ENCODE assay signal across 13 mouse cellular contexts in genomic region chr8:126854121-126855055, GRCm38 (mm10).
A peak's percentile ranks its signal among the peaks of the same experiment; 100 is the strongest.
DNase-seq lines count a peak whose midpoint lies in the region; ATAC-seq lines count a peak whose summit lies in the region.
"Had no signal": no experiment of that assay in that cellular context is flagged by ENCODE, and none has a peak within 500 bp of the region (broad histone marks: within the 10 kb centered on the region; RNA-seq: fewer than 3 reads in every experiment).

No protein-coding gene starts in this region.

- peaks cover 31% of the 10 kb centered on the region for H3K4me1 ChIP-seq in hindbrain, embryonic 10.5 days (replicated peaks)
- peaks cover 12% of the 10 kb centered on the region for H3K4me1 ChIP-seq in hindbrain, embryonic 13.5 days (replicated peaks)
- H3K4me1 ChIP-seq in neural tube, embryonic 13.5 days (replicated peaks): peaks cover 9% of the 10 kb centered on the region
- peaks cover 7% of the 10 kb centered on the region for H3K4me1 ChIP-seq in neural tube, embryonic 15.5 days

- WGBS in hindbrain, embryonic 10.5 days: 68% methylated on average over 22 of the region's 22 CpGs
- WGBS in hindbrain, embryonic 13.5 days: 73% methylated on average over 22 of the region's 22 CpGs
- WGBS in neural tube, embryonic 13.5 days: 71% methylated on average over 22 of the region's 22 CpGs
- WGBS in neural tube, embryonic 15.5 days: 70% methylated on average over 22 of the region's 22 CpGs

- H3K4me3 ChIP-seq in hindbrain, embryonic 10.5 days: no peak overlapping the region
- H3K4me3 ChIP-seq in hindbrain, embryonic 13.5 days: no peak overlapping the region
- H3K4me3 ChIP-seq in neural tube, embryonic 13.5 days: no peak overlapping the region
- H3K4me3 ChIP-seq in neural tube, embryonic 15.5 days (replicated peaks): no peak overlapping the region
- H3K4me3 ChIP-seq: heart, embryonic 15.5 days had no signal

- no peak overlapping the region for H3K4me2 ChIP-seq in hindbrain, embryonic 13.5 days
- H3K4me2 ChIP-seq in neural tube, embryonic 13.5 days: no peak overlapping the region
- no peak overlapping the region for H3K4me2 ChIP-seq in neural tube, embryonic 15.5 days
- H3K4me2 ChIP-seq: heart, embryonic 15.5 days had no signal

- H3K27me3 ChIP-seq in hindbrain, embryonic 10.5 days (ENCODE audit: insufficient read depth, poor library complexity, severe bottlenecking): no peaks in the 10 kb centered on the region
- H3K27me3 ChIP-seq in hindbrain, embryonic 13.5 days: no peaks in the 10 kb centered on the region
- H3K27me3 ChIP-seq in neural tube, embryonic 13.5 days: no peaks in the 10 kb centered on the region
- H3K27me3 ChIP-seq in neural tube, embryonic 15.5 days (replicated peaks): no peaks in the 10 kb centered on the region
- H3K27me3 ChIP-seq: heart, embryonic 15.5 days had no signal

- peak overlapping the region; percentile 81 for H3K27ac ChIP-seq in hindbrain, embryonic 10.5 days
- no peak overlapping the region for H3K27ac ChIP-seq in hindbrain, embryonic 13.5 days
- 0 out of 2 replicates have a peak overlapping the region, but pooled peaks have one; percentile 18 for H3K27ac ChIP-seq in neural tube, embryonic 13.5 days (replicated peaks)
- H3K27ac ChIP-seq in neural tube, embryonic 15.5 days (replicated peaks): no peak overlapping the region
- H3K27ac ChIP-seq: liver, embryonic 14.5 days had no signal

- no peaks in the 10 kb centered on the region for H3K36me3 ChIP-seq in hindbrain, embryonic 10.5 days
- H3K36me3 ChIP-seq in hindbrain, embryonic 13.5 days: no peaks in the 10 kb centered on the region
- no peaks in the 10 kb centered on the region for H3K36me3 ChIP-seq in neural tube, embryonic 13.5 days
- H3K36me3 ChIP-seq in neural tube, embryonic 15.5 days: no peaks in the 10 kb centered on the region
- H3K36me3 ChIP-seq: heart, embryonic 15.5 days had no signal

- H3K9me3 ChIP-seq in hindbrain, embryonic 10.5 days: no peaks in the 10 kb centered on the region
- H3K9me3 ChIP-seq in hindbrain, embryonic 13.5 days: no peaks in the 10 kb centered on the region
- no peaks in the 10 kb centered on the region for H3K9me3 ChIP-seq in neural tube, embryonic 13.5 days
- no peaks in the 10 kb centered on the region for H3K9me3 ChIP-seq in neural tube, embryonic 15.5 days (replicated peaks)
- H3K9me3 ChIP-seq: heart, embryonic 15.5 days had no signal

- ATAC-seq in hindbrain, embryonic 13.5 days (ENCODE audit: low FRiP score): no peak
- no peak for ATAC-seq in neural tube, embryonic 13.5 days (ENCODE audit: low read depth)
- ATAC-seq in neural tube, embryonic 15.5 days (ENCODE audit: low FRiP score): no peak
- no peak for ATAC-seq in erythroblast, adult 5-6 weeks (replicated peaks; ENCODE audit: low FRiP score, poor library complexity, severe bottlenecking)

- no peak overlapping the region for H3K9ac ChIP-seq in hindbrain, embryonic 13.5 days
- H3K9ac ChIP-seq in neural tube, embryonic 13.5 days: no peak overlapping the region
- H3K9ac ChIP-seq in neural tube, embryonic 15.5 days (replicated peaks): no peak overlapping the region
- H3K9ac ChIP-seq: heart, embryonic 15.5 days; liver, embryonic 14.5 days had no signal

- DNase-seq in hindbrain, embryonic 10.5 days (ENCODE audit: low spot score): no peak
- peak; percentile 65 for DNase-seq in lung, postnatal 10 days
- DNase-seq in left cerebral cortex, adult 8-10 months (ENCODE audit: low spot score in 2 of 2): no peak
- no peak for DNase-seq in kidney, adult 8-10 months
- DNase-seq: adrenal gland, postnatal 25 days; cerebellum, postnatal 36 days; kidney, postnatal 4 days had no signal

Comparison
In these comparisons a context has a peak if more than half of its experiments do, and no peak if none do; other contexts are left out.
1. H3K27ac ChIP-seq: peak in hindbrain, embryonic 10.5 days (single experiment) and neural tube, embryonic 13.5 days (single experiment); none in hindbrain, embryonic 13.5 days (single experiment) and neural tube, embryonic 15.5 days (single experiment).